Mouse (Mus musculus) liver, embryonic 15.5 days (tissue): ENCODE data around the gene Ttc32. TPM values are rescaled to one million over a fixed set of nuclear protein-coding genes. Genes with fewer than 3 reads are reported as not detected.

Source experiments
- ATAC-seq: fragments of 200-750 bp; cut with Nextera tagmentation; 2 replicates; pipeline ENCODE4 v1.8.0; 2017; ENCODE audit warnings: moderate number of reproducible peaks, mild to moderate bottlenecking, moderate library complexity; ENCODE audit not compliant: insufficient read depth
- H3K27ac ChIP-seq: fragments of 300-500 bp; sonication (generic); replicated peaks from 2 replicates; pipeline ENCODE4 v1.5.1; 2015; ENCODE audit warnings: mild to moderate bottlenecking, inconsistent platforms
- H3K27me3 ChIP-seq: fragments of 300-500 bp; sonication (generic); 2 replicates; pipeline ENCODE4 v1.6.1; 2015; ENCODE audit warnings: mild to moderate bottlenecking, inconsistent platforms
- H3K36me3 ChIP-seq: fragments of 300-500 bp; sonication (generic); replicated peaks from 2 replicates; pipeline ENCODE4 v1.6.1; 2015; ENCODE audit warnings: moderate library complexity, mild to moderate bottlenecking, inconsistent platforms
- H3K4me1 ChIP-seq: fragments of 300-500 bp; sonication (generic); replicated peaks from 2 replicates; pipeline ENCODE4 v1.6.1; 2015; ENCODE audit warnings: inconsistent platforms
- H3K4me2 ChIP-seq: fragments of 300-500 bp; sonication (generic); 2 replicates; pipeline ENCODE4 v1.6.1; 2015; ENCODE audit warnings: moderate library complexity, mild to moderate bottlenecking, inconsistent platforms
- H3K4me3 ChIP-seq: fragments of 300-500 bp; sonication (generic); replicated peaks from 2 replicates; pipeline ENCODE4 v1.5.1; 2015; ENCODE audit warnings: mild to moderate bottlenecking, inconsistent platforms
- H3K9ac ChIP-seq: fragments of 300-500 bp; sonication (generic); 2 replicates; pipeline ENCODE4 v1.6.1; 2015; ENCODE audit warnings: moderate library complexity, mild to moderate bottlenecking, inconsistent platforms
- H3K9me3 ChIP-seq: fragments of 300-500 bp; sonication (generic); replicated peaks from 2 replicates; pipeline ENCODE4 v1.6.1; 2016; ENCODE audit warnings: inconsistent platforms
- WGBS: fragments of 180-500 bp; shearing (Covaris S2); methylation state at CpG from one replicate; pipeline ENCODE4 v1.1.7; 2015; ENCODE audit warnings: mixed read lengths; ENCODE audit not compliant: insufficient replicate concordance; 5-methylcytosine and 5-hydroxymethylcytosine counted together
- polyA plus RNA-seq: library from polyadenylated mRNA; unstranded; fragments of >200 nt; fragmentation: Nextera tagmentation; extraction: Ambion mirVana; gene quantifications from 2 replicates; pipeline ENCODE4 v1.2.1, GENCODE M21; 2015

Gene Ttc32
- 11.1 and 12.2 TPM in 2 replicates for polyA plus RNA-seq

DNA sequence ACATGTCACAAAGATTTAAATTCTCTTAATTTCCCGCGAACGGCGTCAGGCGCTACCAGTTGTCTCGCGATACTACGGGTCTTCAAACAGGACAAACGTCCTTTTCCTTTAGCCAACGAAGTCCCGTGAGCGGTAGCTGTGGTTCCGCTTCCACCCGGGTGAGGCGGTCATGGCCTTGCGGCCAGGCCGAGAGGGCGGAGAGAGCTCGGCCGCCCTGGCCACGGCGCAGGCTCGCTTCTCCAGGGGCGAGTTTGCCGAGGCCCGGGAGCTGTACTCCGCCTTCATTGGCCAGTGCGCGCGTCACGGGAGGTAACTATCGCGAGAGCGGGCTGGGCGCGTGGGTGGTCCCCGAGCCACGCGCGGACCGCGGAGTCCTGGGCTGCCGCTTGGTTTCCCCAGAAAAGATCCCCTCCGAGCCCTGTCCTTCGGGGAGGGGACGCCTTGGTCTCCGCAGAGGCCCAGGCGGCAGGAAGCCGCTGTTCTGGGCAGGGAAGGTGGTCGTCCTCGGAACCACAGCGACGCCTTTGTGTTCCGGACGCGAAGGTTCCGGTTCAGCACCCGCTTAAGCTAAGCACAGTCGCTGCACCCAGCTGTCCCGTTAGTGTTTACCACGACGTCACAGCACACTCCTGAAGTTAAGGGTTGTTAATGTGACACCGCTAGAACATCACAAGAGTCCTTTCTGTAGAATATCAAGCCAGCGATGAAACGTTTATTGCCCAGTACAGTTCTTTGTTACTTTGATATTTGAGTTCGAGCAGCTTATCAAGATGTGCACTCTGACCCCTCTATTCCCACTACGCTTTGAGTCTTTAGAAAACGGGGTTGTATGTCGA, at the start of gene Ttc32:
Ttc32 (plus strand) TSS at position 110 of the 836 bp plus-strand sequence.
- H3K27me3 ChIP-seq: no peaks in the 10 kb centered on the region
- peak within 1 kb of the TSS; percentile 82 for H3K4me2 ChIP-seq
- no peaks in the 10 kb centered on the region for H3K9me3 ChIP-seq
- H3K9ac ChIP-seq: peak within 1 kb of the TSS; percentile 78
- ATAC-seq: peak; percentile 89
- no peaks in the 10 kb centered on the region for H3K36me3 ChIP-seq
- under 1% methylated on average over 69 of the region's 69 CpGs for WGBS
- H3K27ac ChIP-seq: peak within 1 kb of the TSS; percentile 91
- H3K4me3 ChIP-seq: peak within 1 kb of the TSS; percentile 69
- peaks cover 10% of the 10 kb centered on the region for H3K4me1 ChIP-seq

DNA sequence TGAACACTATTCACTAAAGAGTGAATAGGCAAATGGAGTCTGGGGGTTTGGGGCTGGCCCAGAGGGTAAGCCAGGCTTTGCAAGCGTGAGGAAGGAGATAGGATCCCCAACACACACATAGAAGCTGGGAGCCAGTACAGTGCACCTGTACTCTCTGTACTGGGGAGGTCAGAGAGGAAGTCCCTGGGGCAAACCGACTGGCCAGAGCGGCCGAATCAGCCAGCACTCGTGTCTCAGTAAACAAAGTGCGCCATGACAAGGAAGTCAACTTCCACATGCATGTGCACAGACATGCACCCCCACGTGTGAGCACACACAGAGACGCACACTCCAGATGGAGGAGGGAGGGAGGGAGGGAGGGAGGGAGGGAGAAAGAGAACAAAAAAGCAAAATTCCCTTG, 36.6 kb upstream of the Ttc32 start:
- no peaks in the 10 kb centered on the region for H3K27me3 ChIP-seq
- H3K36me3 ChIP-seq: no peaks in the 10 kb centered on the region
- 51% methylated on average over 8 of the region's 8 CpGs for WGBS

DNA sequence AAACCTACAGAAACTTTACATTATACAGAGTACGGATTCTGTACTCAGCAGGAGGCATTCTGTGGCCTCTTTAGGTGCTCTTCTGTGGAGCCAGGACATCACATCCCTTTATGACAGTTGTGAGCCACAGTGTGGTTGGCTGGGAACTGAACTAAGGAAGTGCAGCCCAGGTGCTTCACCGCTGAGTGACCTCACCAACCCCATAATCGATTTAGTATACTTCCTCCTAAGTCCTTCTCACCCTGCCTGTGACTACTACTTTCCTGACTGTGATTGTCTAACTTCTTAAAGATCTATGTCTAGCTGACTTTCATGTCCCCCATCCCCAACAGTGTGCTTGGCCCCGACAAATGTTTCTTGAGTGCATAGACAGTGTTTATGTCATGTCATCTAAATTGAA, 31.5 kb upstream of the Ttc32 start:
- H3K4me2 ChIP-seq: no peak overlapping the region
- no peak for ATAC-seq
- H3K36me3 ChIP-seq: no peaks in the 10 kb centered on the region
- H3K4me1 ChIP-seq: no peaks in the 10 kb centered on the region
- no peak overlapping the region for H3K9ac ChIP-seq
- no peak overlapping the region for H3K4me3 ChIP-seq
- 52% methylated on average over 4 of the region's 4 CpGs for WGBS
- H3K9me3 ChIP-seq: no peaks in the 10 kb centered on the region
- no peak overlapping the region for H3K27ac ChIP-seq
- H3K27me3 ChIP-seq: no peaks in the 10 kb centered on the region

More for the DNA sequence above, 36.6 kb upstream of the Ttc32 start:
- Histone ChIP-seq H3K9me3 (no peaks in the 10 kb centered on the region), H3K27ac (no peak overlapping the region), H3K4me1 (no peaks in the 10 kb centered on the region), H3K9ac (no peak overlapping the region), H3K4me3 (no peak overlapping the region), H3K4me2 (no peak overlapping the region)
- ATAC-seq: no peak

DNA sequence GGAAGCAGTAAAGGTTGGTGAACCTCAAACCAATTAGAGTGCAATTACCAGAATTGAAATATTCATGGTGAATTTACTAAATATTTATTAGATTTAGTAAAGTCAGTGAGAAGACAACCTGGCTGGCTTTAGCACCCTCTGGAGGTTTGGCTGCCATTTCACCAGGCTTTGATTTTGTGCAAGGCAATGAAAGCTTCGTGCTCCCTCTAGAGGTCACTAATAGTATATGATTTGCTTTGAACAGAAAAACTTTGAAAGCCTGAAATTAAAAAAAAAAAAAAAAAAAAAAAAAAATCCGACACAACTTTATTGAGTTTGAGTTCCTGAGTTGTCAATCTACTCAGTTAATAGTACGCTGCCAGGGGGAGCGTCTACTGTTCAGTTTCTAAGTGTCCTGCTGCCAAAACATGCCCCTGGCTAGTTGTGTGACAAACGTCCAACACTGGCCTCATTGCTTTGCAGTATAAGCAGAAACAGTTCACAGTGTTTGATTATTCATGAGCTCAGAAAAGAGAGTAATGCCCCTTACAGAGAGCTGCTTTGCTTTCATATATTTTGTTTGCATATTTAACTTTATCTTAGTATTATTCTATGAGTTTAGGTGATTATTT, 27.7 kb upstream of the Ttc32 start:
- no peaks in the 10 kb centered on the region for H3K36me3 ChIP-seq
- ATAC-seq: no peak
- H3K4me3 ChIP-seq: no peak overlapping the region
- 15% methylated on average over 5 of the region's 5 CpGs for WGBS
- H3K4me2 ChIP-seq: no peak overlapping the region
- no peak overlapping the region for H3K9ac ChIP-seq
- no peaks in the 10 kb centered on the region for H3K9me3 ChIP-seq
- no peaks in the 10 kb centered on the region for H3K27me3 ChIP-seq
- H3K27ac ChIP-seq: no peak overlapping the region
- no peaks in the 10 kb centered on the region for H3K4me1 ChIP-seq

GRCm38 (mm10) chr12:9007146-9007545, 22.7 kb upstream of the Ttc32 start:
- H3K9ac ChIP-seq: no peak overlapping the region
- no peak overlapping the region for H3K4me3 ChIP-seq
- H3K4me1 ChIP-seq: no peaks in the 10 kb centered on the region
- H3K27ac ChIP-seq: no peak overlapping the region
- H3K4me2 ChIP-seq: no peak overlapping the region
- no peaks in the 10 kb centered on the region for H3K27me3 ChIP-seq
- ATAC-seq: no peak
- WGBS: 31% methylated on average over 4 of the region's 4 CpGs
- H3K9me3 ChIP-seq: no peaks in the 10 kb centered on the region
- no peaks in the 10 kb centered on the region for H3K36me3 ChIP-seq

- Histone ChIP-seq H3K4me1 (no peaks in the 10 kb centered on the region), H3K4me3 (no peak overlapping the region)
- no peak for ATAC-seq
Observed at GRCm38 (mm10) chr12:9007811-9008210, 22.0 kb upstream of the Ttc32 start.

GRCm38 (mm10) chr12:9010311-9010710, 19.5 kb upstream of the Ttc32 start:
- H3K9ac ChIP-seq: no peak overlapping the region
- no peak overlapping the region for H3K4me2 ChIP-seq
- no peak for ATAC-seq
- no peaks in the 10 kb centered on the region for H3K36me3 ChIP-seq
- 61% methylated on average over 4 of the region's 4 CpGs for WGBS
- no peak overlapping the region for H3K4me3 ChIP-seq
- H3K27ac ChIP-seq: no peak overlapping the region
- no peaks in the 10 kb centered on the region for H3K27me3 ChIP-seq
- no peaks in the 10 kb centered on the region for H3K4me1 ChIP-seq
- no peaks in the 10 kb centered on the region for H3K9me3 ChIP-seq

More at GRCm38 (mm10) chr12:9007811-9008210, 22.0 kb upstream of the Ttc32 start:
- H3K36me3 ChIP-seq: no peaks in the 10 kb centered on the region
- H3K27ac ChIP-seq: no peak overlapping the region
- no peak overlapping the region for H3K4me2 ChIP-seq
- no peaks in the 10 kb centered on the region for H3K27me3 ChIP-seq
- WGBS: 76% methylated on average over 6 of the region's 6 CpGs
- no peak overlapping the region for H3K9ac ChIP-seq
- H3K9me3 ChIP-seq: no peaks in the 10 kb centered on the region

DNA sequence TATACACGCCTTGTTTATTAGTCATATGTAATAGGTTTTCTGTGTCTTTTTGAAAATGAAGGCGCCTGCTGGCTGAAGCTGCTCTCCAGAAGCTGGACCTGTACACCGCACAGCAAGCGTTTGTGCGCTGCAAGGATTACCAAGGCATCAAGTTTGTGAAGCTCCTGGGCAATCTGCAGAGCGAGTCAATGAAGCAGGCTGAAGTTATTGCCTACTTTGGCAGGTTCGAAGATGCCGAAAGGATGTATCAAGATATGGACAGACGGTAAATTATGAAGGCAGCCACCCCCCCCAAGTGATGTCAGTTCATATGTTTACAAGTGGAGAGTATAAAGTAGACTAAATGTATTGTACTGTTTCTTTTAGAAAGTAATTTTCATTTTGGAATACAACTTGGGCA, 13.4 kb upstream of the Ttc32 start:
- ATAC-seq: no peak
- Histone ChIP-seq H3K9ac (no peak overlapping the region), H3K27me3 (no peaks in the 10 kb centered on the region), H3K36me3 (no peaks in the 10 kb centered on the region), H3K4me3 (no peak overlapping the region), H3K27ac (no peak overlapping the region), H3K9me3 (no peaks in the 10 kb centered on the region), H3K4me1 (no peaks in the 10 kb centered on the region), H3K4me2 (no peak overlapping the region)
- WGBS: 75% methylated on average over 9 of the region's 9 CpGs

- 77% methylated on average over 8 of the region's 8 CpGs for WGBS
- Histone ChIP-seq H3K4me1 (no peaks in the 10 kb centered on the region), H3K27ac (no peak overlapping the region), H3K4me2 (no peak overlapping the region), H3K36me3 (no peaks in the 10 kb centered on the region), H3K9ac (no peak overlapping the region), H3K4me3 (no peak overlapping the region), H3K9me3 (no peaks in the 10 kb centered on the region), H3K27me3 (no peaks in the 10 kb centered on the region)
- ATAC-seq: no peak
Observed at GRCm38 (mm10) chr12:9020431-9020830, 9.4 kb upstream of the Ttc32 start.

DNA sequence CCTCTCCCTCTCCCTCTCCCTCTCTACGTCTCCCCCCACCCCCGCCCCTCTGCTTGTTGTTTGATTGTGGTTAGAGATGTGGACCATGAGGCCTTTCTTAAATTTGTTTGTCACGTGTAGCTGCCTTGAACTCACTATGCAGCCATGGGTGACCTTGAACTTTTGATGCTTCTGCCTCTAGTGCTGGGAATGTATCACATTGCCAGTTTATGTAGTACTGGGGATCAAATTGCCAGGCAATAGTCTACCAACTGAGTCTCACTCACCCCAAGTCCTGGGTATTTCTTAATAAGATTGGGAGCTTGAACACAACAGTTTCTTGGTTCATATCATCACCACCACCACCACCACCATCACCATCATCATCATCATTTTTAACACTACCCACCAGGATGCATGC, 8.8 kb upstream of the Ttc32 start:
- no peak for ATAC-seq
- 29% methylated on average over 3 of the region's 3 CpGs for WGBS
- no peaks in the 10 kb centered on the region for H3K9me3 ChIP-seq
- H3K27ac ChIP-seq: no peak overlapping the region
- H3K4me3 ChIP-seq: no peak overlapping the region
- no peak overlapping the region for H3K9ac ChIP-seq
- no peaks in the 10 kb centered on the region for H3K36me3 ChIP-seq
- no peaks in the 10 kb centered on the region for H3K4me1 ChIP-seq
- H3K4me2 ChIP-seq: no peak overlapping the region
- H3K27me3 ChIP-seq: no peaks in the 10 kb centered on the region

GRCm38 (mm10) chr12:9023031-9023430, 6.8 kb upstream of the Ttc32 start:
- Histone ChIP-seq H3K27ac (no peak overlapping the region), H3K4me1 (no peaks in the 10 kb centered on the region), H3K9me3 (no peaks in the 10 kb centered on the region), H3K27me3 (no peaks in the 10 kb centered on the region), H3K4me2 (no peak overlapping the region), H3K36me3 (no peaks in the 10 kb centered on the region), H3K9ac (no peak overlapping the region), H3K4me3 (no peak overlapping the region)
- ATAC-seq: no peak
- WGBS: 42% methylated on average over 4 of the region's 4 CpGs
